Mouse (Mus musculus) heart, postnatal 0 days (tissue): ENCODE data around the gene Cpm.
"Not testable (repeated sequence)": the region's sequence is repeated elsewhere in the genome, so short reads cannot be mapped to it uniquely, and the experiment has no call there.

Experiments used
- CTCF ChIP-seq: IDR thresholded peaks from 2 replicates; pipeline ENCODE4 v1.5.1; 2016; ENCODE audit warnings: antibody characterized with exemption, control low read depth, low read depth
- EP300 ChIP-seq: IDR thresholded peaks from 2 replicates; pipeline ENCODE4 v1.6.1; 2016; ENCODE audit warnings: antibody characterized with exemption, low read depth

GRCm38 (mm10) chr10:117597371-117598265 is 31.7 kb upstream of the Cpm start:
- not testable (repeated sequence) for TF ChIP-seq CTCF, EP300
